Mouse (Mus musculus): ENCODE measurements at regions not wholly inside any gene's neighbourhood (a gene's known extent, or its start where the extent isn't known, plus 50 kb on each side); places are given as distances from the start of the nearest gene placed in this dataset.

DNA sequence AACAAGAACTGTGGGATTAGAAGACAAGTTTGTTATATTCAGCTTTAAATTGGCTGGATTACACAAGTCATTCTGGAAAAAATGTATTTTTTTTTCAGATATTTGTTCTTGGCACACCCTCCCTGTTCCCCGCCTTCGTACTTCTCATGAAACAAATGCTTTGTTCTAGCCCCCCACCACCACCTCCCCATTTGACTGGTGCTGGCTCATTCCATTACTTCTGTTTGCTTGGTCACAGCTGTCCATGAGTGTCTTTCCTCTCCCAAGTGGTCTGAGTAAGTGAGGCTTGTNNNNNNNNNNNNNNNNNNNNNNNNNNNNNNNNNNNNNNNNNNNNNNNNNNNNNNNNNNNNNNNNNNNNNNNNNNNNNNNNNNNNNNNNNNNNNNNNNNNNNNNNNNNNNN is 491.8 kb downstream of the Lmo4 start:
- peak; percentile 25 for DNase-seq (ENCODE audit: low read depth, low spot score)

DNA sequence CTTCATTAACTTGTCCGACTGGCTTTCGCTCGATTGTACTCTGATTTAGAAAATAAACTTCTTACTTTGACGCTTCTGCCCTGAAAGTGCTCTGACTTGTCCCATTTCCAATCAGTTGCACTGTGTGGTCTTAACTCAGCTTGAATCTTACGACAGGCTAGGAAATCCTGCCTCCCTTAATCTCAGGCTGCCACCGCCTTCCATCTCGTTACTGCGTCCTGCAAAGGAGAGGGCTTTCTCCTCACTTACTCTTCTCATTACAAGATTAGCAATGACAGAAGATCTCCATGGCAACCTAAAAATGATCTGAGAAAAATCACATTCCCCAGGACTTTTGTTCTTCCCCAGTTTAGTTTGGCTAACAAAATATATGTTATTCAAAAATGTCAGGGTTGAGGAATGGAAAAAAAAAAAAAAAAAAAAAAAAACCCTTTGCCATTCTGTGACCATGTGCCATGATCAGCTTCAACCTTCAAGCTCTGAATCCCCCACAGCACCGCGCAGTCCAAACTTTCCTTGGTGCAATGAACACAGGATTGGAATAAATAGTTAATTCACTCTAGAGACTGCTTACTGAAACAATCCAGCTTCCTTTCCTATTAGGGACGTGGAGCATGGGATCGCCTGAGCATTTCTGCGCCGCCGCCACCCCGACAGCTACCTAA is 494.1 kb downstream of the Lmo4 start:
- peak; percentile 49 for DNase-seq (ENCODE audit: low read depth, low spot score)

DNA sequence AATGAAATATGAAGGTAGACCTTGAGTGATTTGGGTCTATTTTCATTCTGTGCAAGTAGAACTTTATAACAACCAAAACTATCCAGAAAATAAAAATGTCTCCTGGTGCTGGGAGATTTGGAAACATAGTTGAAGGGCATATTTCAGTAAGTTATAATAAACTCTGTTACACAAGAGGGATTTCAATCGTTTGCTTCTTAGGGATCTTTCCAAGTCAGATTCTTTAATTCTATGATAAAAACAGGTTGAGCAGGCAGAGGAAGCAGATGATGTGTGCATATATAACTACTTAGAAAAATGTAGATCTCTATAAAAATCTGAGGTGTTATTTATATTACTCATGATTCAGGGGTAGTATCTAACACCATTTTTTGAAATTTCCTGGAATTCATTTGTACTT is 498.3 kb downstream of the Lmo4 start:
- peak; percentile 31 for DNase-seq (ENCODE audit: low read depth, low spot score)

DNA sequence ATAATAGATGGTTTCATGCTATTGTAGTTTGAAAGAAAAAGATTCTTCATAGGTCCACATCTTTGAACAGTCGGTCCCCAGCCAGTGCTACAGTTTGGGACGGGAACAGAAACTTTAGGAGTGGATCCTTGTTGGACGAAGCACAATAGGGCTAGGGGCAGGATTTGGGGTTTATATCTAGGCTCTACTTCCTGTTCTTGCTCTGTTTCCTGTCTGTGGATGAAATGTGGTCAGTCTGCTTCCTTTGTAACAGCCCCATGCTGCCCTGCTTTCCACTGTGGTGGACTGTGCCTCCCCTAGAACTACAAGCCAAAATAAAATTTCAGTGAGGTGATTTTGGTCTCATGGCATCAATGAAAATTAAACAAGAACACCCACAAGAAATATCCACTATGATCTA is 510.2 kb downstream of the Lmo4 start:
- no peak for DNase-seq (ENCODE audit: low read depth, low spot score)

DNA sequence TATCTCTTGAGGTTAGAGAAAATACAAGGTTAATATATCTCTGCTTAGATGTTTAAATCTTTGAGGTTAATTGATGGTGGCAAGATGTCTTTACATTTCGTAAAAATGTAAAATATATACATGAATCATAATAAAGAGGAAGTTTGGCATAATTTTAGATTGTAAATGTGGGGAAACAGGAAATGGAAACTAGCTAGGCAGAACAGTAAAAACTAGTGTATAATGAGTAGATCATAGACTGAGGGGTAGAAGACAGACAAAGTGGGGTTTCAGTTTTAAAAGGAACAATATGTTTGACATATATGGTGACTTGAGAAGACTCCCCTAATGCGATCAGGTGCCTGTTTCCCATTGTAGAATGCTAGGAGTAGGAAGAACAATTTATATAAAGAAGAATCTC is 519.3 kb downstream of the Lmo4 start:
- no peak for DNase-seq (ENCODE audit: low read depth, low spot score)

DNA sequence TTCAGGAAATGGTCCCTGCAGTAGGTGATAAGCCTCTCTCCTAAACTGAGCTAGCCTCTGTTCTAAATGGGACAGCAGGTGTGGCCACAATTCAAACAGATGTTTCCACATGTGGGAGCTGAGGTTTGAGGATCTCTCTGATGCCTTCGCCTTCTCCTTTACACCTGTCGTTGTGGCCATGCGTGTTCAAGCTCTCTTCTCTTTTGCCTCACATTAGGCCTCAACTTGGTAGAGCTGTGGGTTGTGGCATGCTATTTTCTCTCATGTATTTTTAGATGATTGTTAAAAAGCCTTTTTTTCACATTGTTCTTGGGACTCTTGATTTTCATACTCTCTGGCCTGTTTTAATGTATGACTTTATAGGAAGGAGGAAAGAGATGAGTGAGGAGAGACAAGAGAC is 526.8 kb downstream of the Lmo4 start:
- DNase-seq (ENCODE audit: low read depth, low spot score) = peak; percentile 3

DNA sequence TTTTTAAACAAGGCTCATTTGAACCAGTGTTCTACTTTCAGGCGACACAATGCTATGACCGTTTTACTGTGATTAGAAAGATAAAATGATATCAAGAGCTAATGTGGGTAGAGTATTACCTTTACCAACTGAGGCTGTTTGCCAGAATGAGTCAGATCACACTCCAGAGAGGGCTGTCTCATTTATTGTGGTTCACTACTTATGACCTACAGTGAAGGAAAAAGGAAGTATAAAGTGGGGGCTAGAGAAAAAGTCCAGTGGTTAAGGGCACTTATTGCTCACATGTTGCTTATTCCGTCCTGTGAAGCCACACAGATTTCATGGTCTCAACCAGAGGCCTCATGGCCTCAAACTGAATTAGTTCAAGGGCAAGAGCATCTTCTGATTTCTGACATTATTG is 530.2 kb downstream of the Lmo4 start:
- DNase-seq (ENCODE audit: low read depth, low spot score) = no peak

DNA sequence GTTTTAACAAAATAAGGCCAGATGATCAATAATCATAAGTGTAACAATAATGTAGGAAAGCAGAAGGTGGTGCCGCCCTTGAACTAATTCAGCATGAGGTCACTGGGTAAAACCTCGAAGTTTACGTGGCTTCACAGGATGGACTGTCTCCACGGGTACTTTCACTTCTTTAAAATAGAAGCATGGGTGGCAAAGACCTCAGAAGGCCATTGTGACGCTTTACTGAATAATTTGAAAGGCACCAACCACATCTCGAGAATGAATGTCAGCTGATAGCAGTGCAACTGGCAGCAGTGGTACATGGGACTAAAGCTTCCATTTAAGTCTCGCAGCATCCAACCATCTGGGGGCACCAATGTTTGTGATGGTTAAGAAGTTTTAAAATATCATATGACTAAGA is 530.6 kb downstream of the Lmo4 start:
- DNase-seq (ENCODE audit: low read depth, low spot score) = no peak

DNA sequence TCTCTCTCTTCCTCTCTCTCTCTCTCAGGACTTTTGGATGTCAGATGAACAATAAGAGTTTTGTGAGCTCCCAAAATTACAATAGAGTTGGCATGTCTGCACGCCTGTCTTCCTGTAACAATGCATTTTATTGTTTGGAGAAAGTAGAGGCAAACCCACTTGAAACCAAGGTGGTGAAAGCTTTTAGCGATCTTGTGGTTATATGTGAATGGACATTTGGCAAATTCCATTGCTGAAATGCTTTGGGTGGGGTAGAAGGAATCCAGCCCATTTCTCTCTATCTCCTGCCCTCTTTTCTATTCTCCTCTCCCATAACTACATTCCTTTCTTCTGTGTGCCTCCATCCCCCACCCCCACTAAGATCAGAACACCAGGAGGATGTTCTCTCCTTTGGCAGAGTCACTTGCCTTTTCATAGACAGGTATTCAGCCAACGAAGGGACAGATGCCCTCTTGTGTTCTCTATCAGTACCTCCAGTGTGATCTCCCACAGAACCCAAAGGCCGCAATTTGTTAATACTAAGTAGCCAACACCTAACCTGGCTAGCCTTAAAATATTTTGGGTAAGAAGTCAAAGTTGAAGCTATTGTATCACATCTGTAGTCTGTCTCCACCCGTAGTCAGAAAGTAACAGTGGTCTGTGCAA is 542.9 kb downstream of the Lmo4 start:
- no peak for DNase-seq (ENCODE audit: low read depth, low spot score)

DNA sequence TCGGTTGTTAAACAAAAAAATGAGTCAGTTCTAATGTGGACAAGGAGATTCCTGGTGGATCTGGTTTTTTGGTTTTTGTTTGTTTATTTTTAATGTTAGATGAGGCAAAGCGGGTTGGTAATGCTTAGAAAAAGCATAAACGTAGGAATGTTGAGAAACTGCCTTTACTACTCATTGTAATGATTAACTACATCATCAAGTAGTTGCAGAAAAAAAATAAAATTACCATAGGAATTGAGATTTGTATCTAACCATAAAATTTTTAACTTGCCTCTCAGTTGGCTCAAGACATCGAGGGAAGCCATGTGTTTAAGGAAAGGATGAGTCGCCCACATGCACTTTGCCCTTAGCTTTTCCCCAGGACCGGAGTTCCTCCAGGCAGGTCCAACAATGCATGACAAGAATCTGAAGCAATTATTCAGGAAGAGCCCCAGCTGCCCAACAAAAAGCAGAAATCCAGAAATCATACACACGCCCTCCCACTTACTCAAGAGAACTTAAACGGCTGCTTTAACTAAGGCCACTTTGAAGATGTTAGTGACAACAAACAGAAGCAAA is 545.5 kb downstream of the Lmo4 start:
- no peak for DNase-seq (ENCODE audit: low read depth, low spot score)

DNA sequence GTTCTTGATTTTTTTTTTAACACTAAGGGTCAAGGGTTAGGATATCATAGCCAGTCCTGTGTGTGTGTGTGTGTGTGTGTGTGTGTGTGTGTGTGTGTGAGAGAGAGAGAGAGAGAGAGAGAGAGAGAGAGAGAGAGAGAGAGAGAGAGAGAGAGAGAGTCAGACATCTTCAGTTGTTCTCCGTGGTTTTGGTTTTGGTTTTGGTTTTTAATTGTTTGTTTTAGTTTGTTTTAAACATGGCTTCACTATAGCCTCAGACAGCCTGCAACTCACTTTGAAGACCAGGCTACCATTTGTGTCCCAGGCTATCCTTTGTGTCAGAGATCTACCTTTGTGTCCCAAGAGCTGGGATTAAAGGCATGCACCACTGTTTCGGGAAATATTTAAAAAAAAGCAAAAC is 557.8 kb downstream of the Lmo4 start:
- DNase-seq (ENCODE audit: low read depth, low spot score) = no peak

DNA sequence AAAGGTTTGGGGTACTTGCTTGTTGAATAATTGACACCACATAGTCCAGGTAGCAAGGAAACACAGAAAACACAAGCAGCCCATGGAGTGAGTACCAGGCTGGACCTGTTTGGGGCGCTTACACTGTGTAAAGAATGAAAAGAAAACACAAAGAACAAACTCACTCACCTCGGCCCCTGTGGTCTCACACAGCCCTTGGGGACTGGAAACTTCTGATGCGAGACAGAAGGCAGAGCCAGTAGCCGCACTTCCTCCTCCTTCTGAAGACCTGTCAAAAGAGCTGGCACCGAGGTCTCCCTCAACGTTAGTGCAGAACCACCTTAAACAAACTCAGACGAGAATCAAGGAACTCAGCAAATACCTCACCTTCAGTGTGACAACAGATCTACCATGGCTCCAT is 558.2 kb downstream of the Lmo4 start:
- no peak for DNase-seq (ENCODE audit: low read depth, low spot score)

DNA sequence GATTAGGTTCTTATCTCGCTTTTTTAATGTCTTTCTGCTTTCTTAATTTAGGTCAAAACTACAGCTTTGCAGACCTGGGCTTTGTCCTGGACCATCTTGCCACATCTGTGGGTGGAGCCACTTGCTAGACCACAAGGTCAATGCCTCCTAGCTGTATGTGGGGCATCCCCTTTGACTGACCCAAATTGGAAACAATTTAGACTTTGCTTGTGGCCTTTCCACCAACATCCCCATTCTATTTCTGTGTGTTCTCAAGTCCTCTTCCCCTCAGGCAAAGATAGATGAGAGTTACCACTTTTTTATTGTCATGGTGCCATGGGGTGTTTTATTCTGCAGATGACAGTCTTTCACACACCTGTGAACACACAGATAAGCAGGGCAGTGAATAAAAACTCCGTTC is 572.0 kb downstream of the Lmo4 start:
- DNase-seq (ENCODE audit: low read depth, low spot score) = no peak

DNA sequence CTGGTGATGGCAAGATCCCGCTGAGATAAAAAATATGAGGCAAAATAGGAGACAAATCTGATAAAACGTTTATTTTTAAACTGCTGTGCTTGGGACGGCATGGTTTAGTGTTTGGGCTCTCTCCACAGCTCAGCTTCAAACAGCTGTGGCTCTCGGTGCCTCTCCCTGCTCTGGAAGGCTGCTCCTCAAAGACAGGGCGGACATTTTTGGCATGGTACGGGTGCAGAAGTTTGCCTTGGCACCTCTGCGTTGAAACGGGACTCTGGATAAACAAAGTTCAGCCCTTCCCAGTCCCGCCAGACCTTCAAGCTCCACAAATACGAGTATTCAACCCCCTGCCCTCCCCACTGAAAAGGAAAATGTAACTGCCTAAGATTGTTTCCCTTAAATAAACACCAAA is 573.8 kb downstream of the Lmo4 start:
- DNase-seq (ENCODE audit: low read depth, low spot score) = no peak

DNA sequence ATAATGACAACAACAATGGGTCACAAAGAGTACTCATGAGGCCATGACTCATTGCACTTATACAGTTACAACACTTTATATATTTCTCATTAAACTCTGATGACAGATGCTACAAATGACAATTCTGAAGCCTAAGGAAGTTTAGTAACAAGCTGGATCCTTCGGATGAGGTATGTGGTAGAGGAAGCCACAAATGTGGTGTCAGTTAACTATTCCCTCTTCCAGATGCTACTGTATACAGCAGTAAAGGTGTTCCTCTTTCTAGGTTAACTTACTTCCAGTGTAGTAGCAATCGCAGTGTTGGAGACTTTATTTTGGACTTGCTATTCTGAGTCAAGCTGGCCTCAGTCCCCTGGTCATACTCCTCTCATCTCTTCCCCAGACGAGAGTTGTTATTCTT is 580.1 kb downstream of the Lmo4 start:
- no peak for DNase-seq (ENCODE audit: low read depth, low spot score)

DNA sequence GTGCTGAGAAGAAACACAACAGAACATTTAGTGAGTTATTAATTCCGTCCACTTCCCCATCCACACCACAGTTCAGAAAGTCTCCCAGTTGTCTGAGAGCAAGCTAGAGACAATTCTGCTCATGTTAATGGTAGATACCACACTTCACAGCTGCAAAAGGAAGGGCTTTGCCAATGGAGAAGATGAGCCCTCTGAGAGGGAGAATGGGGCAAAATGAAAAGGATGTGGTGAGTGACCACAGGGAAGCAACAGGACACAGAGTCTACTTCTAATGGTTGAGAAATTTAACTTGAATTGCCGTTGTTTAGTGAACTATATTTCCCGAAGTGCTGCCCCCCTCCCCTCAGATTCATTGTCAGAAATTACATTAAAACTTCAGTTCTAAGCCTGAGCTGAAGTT is 582.7 kb downstream of the Lmo4 start:
- no peak for DNase-seq (ENCODE audit: low read depth, low spot score)

DNA sequence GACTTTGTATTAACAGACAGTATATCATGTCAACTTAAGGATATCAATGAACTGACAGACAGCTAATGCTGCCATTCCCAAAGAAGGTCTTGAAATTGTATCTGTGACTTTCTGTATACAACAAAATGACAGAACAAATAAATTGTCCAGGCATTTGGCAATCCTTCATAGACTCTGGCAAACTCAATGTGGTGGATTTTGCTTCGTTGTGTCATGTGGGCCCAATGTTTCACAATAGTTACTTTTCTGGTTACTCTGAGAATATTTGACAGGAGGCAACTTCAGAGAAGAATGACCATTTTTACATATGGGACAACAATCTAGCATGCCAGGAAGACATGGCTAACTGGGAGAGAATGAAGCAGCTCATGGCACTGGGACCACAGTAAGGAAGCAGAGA is 585.9 kb downstream of the Lmo4 start:
- no peak for DNase-seq (ENCODE audit: low read depth, low spot score)

DNA sequence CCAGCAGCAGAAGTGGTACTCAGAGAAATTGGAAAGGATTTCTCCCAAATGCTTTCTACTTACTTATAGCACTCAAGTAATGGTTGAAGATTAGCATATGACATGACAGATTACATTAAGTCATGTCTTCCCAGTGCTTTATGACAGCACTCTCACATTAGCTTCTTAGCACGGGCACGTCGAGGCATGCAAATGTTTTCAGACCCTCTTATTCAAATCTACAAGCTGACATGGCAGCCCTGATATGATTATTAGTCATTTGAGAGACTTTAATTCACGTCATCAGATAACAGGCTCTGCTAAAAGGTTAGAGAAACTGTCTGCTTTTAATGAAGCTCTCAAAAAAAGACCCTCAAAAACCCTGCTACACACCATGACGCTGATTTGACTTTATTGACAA is 590.1 kb downstream of the Lmo4 start:
- no peak for DNase-seq (ENCODE audit: low read depth, low spot score)

DNA sequence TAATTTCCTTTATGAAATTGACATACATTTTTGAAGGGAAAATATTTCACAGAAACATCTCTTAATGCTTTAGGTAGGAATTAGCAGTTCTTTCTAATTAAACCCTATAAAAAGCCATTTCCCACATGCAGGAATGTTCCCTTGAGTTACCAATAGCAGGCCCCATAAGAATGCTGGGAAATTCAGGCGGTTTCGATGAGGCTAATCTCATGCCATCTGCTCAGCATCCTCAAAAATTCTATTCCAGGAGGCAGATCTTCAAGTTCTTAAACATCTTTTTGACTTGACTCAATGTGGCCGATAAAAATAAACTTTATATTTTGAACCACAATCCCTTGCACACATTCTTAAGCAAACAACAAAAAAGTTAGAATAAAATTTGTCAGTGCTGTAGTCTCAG is 591.0 kb downstream of the Lmo4 start:
- peak; percentile 73 for DNase-seq (ENCODE audit: low read depth, low spot score)

DNA sequence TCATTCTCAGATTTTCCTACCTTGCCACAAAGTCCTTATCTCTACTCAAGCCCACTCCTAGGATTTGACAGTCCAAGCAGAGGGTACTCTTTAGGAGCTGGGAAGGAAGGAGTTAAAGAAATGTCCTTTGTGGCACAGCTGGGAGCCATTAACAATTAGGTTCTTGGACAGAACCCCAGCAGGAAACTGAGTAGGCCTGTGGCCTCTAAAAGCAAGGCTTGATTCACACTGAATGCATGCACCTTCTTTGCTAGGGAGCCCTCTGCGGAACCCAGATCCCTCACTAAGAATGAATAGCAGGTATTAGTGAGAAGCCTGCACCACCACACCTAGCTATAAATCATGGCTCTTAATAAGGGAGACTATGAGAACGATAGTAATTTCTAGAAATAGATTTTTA is 595.3 kb downstream of the Lmo4 start:
- DNase-seq (ENCODE audit: low read depth, low spot score) = no peak

DNA sequence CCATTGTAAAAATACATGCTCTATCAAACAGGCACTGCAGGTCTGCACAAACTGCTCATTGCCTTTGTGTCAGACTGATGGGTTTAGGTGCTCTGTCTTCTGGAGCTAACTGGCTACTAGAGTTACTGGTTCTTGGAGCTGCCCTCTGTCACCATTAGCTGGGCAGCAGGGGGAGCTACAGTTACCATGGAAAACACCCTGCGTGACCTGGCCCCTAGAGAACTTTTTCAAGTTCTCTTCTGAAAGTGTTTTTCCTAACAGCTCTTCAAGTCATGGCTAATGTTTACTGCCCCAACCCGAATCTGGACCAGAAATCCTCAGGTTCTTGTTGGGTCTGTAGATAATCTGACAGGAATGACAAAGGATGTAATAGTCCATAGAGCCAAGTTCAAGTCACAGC is 605.9 kb downstream of the Lmo4 start:
- no peak for DNase-seq (ENCODE audit: low read depth, low spot score)

DNA sequence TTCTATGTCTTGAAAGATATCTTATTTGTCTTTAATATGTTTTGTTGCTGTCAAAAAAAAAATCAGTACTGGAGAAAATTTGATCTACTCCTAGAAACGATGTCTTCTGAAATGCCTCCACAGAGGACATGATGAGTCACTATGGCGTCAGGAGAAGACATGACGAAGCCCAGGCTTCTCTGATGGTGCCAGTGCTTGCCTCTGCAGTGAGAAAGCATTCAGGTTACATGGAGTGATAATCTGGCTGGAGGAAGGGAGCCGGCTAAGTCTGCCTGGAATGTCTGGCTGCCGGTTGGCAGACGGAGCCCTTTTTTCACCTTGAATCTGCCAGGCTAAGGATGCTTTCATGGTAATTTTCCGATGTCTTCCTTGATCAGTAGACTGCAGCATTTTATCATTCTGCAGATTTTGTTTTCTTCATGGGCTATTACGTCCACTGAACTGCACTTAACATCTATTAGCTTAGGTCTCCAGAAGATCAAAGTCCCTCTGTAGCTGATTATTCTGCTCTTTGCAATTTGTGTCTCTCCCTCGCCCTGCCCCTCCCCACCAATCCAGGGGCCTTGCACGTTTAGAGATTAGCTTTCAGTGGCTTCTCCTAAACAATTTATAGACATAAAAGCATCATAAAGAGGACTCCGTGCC is 607.9 kb downstream of the Lmo4 start:
- peak; percentile 75 for DNase-seq (ENCODE audit: low read depth, low spot score)
